Mouse (Mus musculus): ENCODE results near the gene Ppm1h.

The Ppm1h gene

GRCm38 (mm10) chr10:122805866-122806265 is 127.3 kb downstream of the Ppm1h start:
- in situ Hi-C loops (cut with MboI, MseI), result loop anchor here (5.0 to 10.0 kb wide), 2 partner anchors 251 to 271 kb away; partner anchors contain the start of gene Mon2

GRCm38 (mm10) chr10:122807127-122808105 is 128.9 kb downstream of the Ppm1h start:
- in situ Hi-C loops (cut with MboI, MseI), result loop anchor here (5.0 to 10.0 kb wide), 2 partner anchors 253 to 270 kb away; partner anchors contain the start of gene Mon2

- in situ Hi-C loops (cut with MboI, MseI), result loop anchor here (5.0 to 10.0 kb wide), 2 partner anchors 253 to 269 kb away; partner anchors contain the start of gene Mon2
Observed at GRCm38 (mm10) chr10:122808186-122808585, 129.6 kb downstream of the Ppm1h start.

- in situ Hi-C loops (cut with MboI, MseI), result loop anchor here (5.0 to 10.0 kb wide), 2 partner anchors 255 to 267 kb away; partner anchors contain the start of gene Mon2
Observed at GRCm38 (mm10) chr10:122809851-122810250, 131.3 kb downstream of the Ppm1h start.

GRCm38 (mm10) chr10:122815094-122815493 is 136.5 kb downstream of the Ppm1h start:
- in situ Hi-C loops (cut with MboI, MseI), result no loop called here

- in situ Hi-C loops (cut with MboI, MseI), result no loop called here
Observed at GRCm38 (mm10) chr10:122817741-122818140, 139.2 kb downstream of the Ppm1h start.

- in situ Hi-C loops (cut with MboI, MseI), result no loop called here
Observed at GRCm38 (mm10) chr10:122819808-122820207, 141.2 kb downstream of the Ppm1h start.

- in situ Hi-C loops (cut with MboI, MseI), result no loop called here
Observed at GRCm38 (mm10) chr10:122821549-122821948, 143.0 kb downstream of the Ppm1h start.

- in situ Hi-C loops (cut with MboI, MseI), result no loop called here
Observed at GRCm38 (mm10) chr10:122823642-122824041, 145.1 kb downstream of the Ppm1h start.

GRCm38 (mm10) chr10:122826696-122827331 is 148.3 kb downstream of the Ppm1h start:
- in situ Hi-C loops (cut with MboI, MseI), result no loop called here

GRCm38 (mm10) chr10:122827719-122828414 is 149.3 kb downstream of the Ppm1h start:
- in situ Hi-C loops (cut with MboI, MseI), result no loop called here

GRCm38 (mm10) chr10:122829801-122830217 is 151.2 kb downstream of the Ppm1h start:
- in situ Hi-C loops (cut with MboI, MseI), result no loop called here

- in situ Hi-C loops (cut with MboI, MseI), result no loop called here
Observed at GRCm38 (mm10) chr10:122830638-122831037, 152.1 kb downstream of the Ppm1h start.

GRCm38 (mm10) chr10:122842014-122842413 is 163.5 kb downstream of the Ppm1h start:
- in situ Hi-C loops (cut with MboI, MseI), result no loop called here

GRCm38 (mm10) chr10:122842961-122843360 is 164.4 kb downstream of the Ppm1h start:
- in situ Hi-C loops (cut with MboI, MseI), result no loop called here

- in situ Hi-C loops (cut with MboI, MseI), result no loop called here
Observed at GRCm38 (mm10) chr10:122845471-122845870, 166.9 kb downstream of the Ppm1h start.

GRCm38 (mm10) chr10:122846476-122846875 is 167.9 kb downstream of the Ppm1h start:
- in situ Hi-C loops (cut with MboI, MseI), result no loop called here

GRCm38 (mm10) chr10:122848020-122848457 is 169.5 kb downstream of the Ppm1h start:
- in situ Hi-C loops (cut with MboI, MseI), result no loop called here

- in situ Hi-C loops (cut with MboI, MseI), result no loop called here
Observed at GRCm38 (mm10) chr10:122851267-122852160, 173.0 kb downstream of the Ppm1h start.

GRCm38 (mm10) chr10:122854571-122854970 is 176.0 kb downstream of the Ppm1h start:
- in situ Hi-C loops (cut with MboI, MseI), result no loop called here

All from T-helper 1 cell (primary cell).